Mouse (Mus musculus): ENCODE data around the gene Commd1. TPM values are rescaled to one million over a fixed set of nuclear protein-coding genes. Genes with fewer than 3 reads are reported as not detected.

The Commd1 gene
- polyA plus RNA-seq, 1 experiment, result 35.7 TPM

- Histone ChIP-seq H3K4me1 (ENCODE audit: control insufficient read depth, insufficient read depth, low read length) (peaks cover 7% of the 10 kb centered on the region; the same call in 1 of the 2 replicates), H3K4me3 (ENCODE audit: insufficient read depth, low read depth, low read length) (no peak overlapping the region), H3K27ac (ENCODE audit: insufficient read depth, low read depth, low read length) (no peak overlapping the region), H3K36me3 (ENCODE audit: control insufficient read depth, insufficient read depth, low read length) (no peaks in the 10 kb centered on the region), H3K27me3 (replicated peaks; ENCODE audit: control insufficient read depth, insufficient read depth, low read length) (no peaks in the 10 kb centered on the region)
- TF ChIP-seq CTCF (conservative IDR thresholded peaks at IDR 0.05; ENCODE audit: insufficient read depth, insufficient read length, low read depth, low read length) (no peak), POLR2A (IDR thresholded peaks at IDR 0.05; ENCODE audit: low read depth, low read length) (no peak)
- DNase-seq, result no peak
Observed at GRCm38 (mm10) chr11:22882926-22883325, 99.3 kb downstream of the Commd1 start.

DNA sequence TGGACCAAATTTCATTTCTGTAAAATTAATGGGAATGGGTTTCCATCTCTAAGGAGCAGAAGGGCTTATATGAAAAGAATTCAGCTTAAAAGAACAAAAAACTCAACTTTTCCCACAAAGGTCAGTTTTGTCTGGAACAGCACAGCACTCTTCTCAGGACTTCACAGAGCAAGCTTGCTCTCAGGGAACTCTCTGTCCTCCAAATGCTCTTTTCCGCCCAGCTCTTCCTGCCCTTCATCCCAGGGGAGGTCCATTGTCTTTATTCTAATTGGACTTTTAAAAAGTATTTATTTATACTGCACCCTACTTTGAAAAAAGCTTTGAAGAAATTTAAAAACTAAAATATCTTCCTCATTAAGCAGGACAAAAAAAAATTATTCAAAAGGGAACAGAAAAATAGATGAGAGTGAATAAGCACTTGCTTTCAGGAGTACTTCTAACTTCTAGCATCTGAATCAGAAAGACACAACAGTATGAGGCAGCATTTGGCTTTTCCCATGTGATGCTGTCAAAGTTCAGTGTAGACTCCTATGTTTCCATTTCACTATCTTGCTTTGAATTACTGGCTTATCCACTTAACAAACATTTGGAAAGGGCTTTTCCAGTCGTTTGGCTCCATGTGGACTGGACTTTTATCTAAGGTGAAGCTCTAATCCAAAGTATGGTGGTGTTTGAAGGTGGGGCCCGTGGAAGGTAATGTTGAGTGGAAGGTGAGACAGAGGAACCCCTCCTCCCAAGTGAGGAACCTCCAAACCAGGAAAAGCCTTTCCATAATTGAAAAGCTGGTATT, 101.6 kb downstream of the Commd1 start:
- no peak for DNase-seq
- TF ChIP-seq CTCF (conservative IDR thresholded peaks at IDR 0.05; ENCODE audit: insufficient read depth, insufficient read length, low read depth, low read length) (no peak), POLR2A (IDR thresholded peaks at IDR 0.05; ENCODE audit: low read depth, low read length) (no peak)
- no peak overlapping the region for H3K4me3 ChIP-seq (ENCODE audit: insufficient read depth, low read depth, low read length)
- peaks cover 7% of the 10 kb centered on the region; the same call in 1 of the 2 replicates for H3K4me1 ChIP-seq (ENCODE audit: control insufficient read depth, insufficient read depth, low read length)
- H3K27me3 ChIP-seq (replicated peaks; ENCODE audit: control insufficient read depth, insufficient read depth, low read length), result no peaks in the 10 kb centered on the region
- no peaks in the 10 kb centered on the region for H3K36me3 ChIP-seq (ENCODE audit: control insufficient read depth, insufficient read depth, low read length)
- WGBS, result 74% methylated on average over 3 of the region's 3 CpGs
- H3K27ac ChIP-seq (ENCODE audit: insufficient read depth, low read depth, low read length), result no peak overlapping the region

GRCm38 (mm10) chr11:22879645-22880044, 102.5 kb downstream of the Commd1 start:
- H3K4me1 ChIP-seq (ENCODE audit: control insufficient read depth, insufficient read depth, low read length), result peaks cover 7% of the 10 kb centered on the region; the same call in 1 of the 2 replicates
- no peaks in the 10 kb centered on the region for H3K27me3 ChIP-seq (replicated peaks; ENCODE audit: control insufficient read depth, insufficient read depth, low read length)
- WGBS, result 82% methylated on average over 4 of the region's 4 CpGs
- H3K27ac ChIP-seq (ENCODE audit: insufficient read depth, low read depth, low read length), result no peak overlapping the region
- no peaks in the 10 kb centered on the region for H3K36me3 ChIP-seq (ENCODE audit: control insufficient read depth, insufficient read depth, low read length)
- no peak overlapping the region for H3K4me3 ChIP-seq (ENCODE audit: insufficient read depth, low read depth, low read length)
- no peak for DNase-seq
- no peak for TF ChIP-seq CTCF (conservative IDR thresholded peaks at IDR 0.05; ENCODE audit: insufficient read depth, insufficient read length, low read depth, low read length)
- no peak for TF ChIP-seq POLR2A (IDR thresholded peaks at IDR 0.05; ENCODE audit: low read depth, low read length)

GRCm38 (mm10) chr11:22876680-22877330, 105.4 kb downstream of the Commd1 start:
- H3K4me3 ChIP-seq (ENCODE audit: insufficient read depth, low read depth, low read length), result no peak overlapping the region

DNA sequence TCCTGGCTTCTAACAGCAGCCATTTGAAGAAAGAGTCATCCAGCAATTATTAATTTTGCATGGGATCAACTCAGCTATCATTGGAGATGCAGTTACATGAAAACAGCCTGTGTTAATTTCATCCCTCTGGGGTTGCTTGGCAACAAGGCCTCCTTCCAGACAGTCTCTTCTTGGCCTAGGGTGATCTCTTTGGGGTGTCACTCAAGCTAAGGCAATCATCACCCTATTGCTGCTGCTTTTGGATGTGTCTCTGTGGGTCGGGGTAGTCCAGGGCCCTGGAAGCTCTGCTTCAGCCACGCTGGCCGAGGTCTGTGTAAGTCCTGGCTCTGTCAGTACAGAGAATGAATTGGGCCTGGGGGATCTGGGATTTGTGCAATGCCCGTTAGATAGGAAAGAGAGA, 106.9 kb downstream of the Commd1 start:
- 95% methylated on average over 4 of the region's 4 CpGs for WGBS
- Histone ChIP-seq H3K27me3 (replicated peaks; ENCODE audit: control insufficient read depth, insufficient read depth, low read length) (no peaks in the 10 kb centered on the region), H3K4me3 (ENCODE audit: insufficient read depth, low read depth, low read length) (no peak overlapping the region), H3K4me1 (ENCODE audit: control insufficient read depth, insufficient read depth, low read length) (peaks cover 15% of the 10 kb centered on the region), H3K27ac (ENCODE audit: insufficient read depth, low read depth, low read length) (no peak overlapping the region), H3K36me3 (ENCODE audit: control insufficient read depth, insufficient read depth, low read length) (no peaks in the 10 kb centered on the region)
- no peak for DNase-seq
- TF ChIP-seq CTCF (conservative IDR thresholded peaks at IDR 0.05; ENCODE audit: insufficient read depth, insufficient read length, low read depth, low read length), result no peak
- TF ChIP-seq POLR2A (IDR thresholded peaks at IDR 0.05; ENCODE audit: low read depth, low read length), result no peak

More at GRCm38 (mm10) chr11:22876680-22877330, 105.4 kb downstream of the Commd1 start:
- DNase-seq, result no peak
- peaks cover 15% of the 10 kb centered on the region for H3K4me1 ChIP-seq (ENCODE audit: control insufficient read depth, insufficient read depth, low read length)
- H3K27me3 ChIP-seq (replicated peaks; ENCODE audit: control insufficient read depth, insufficient read depth, low read length), result no peaks in the 10 kb centered on the region
- TF ChIP-seq POLR2A (IDR thresholded peaks at IDR 0.05; ENCODE audit: low read depth, low read length) (no peak), CTCF (conservative IDR thresholded peaks at IDR 0.05; ENCODE audit: insufficient read depth, insufficient read length, low read depth, low read length) (no peak)
- H3K36me3 ChIP-seq (ENCODE audit: control insufficient read depth, insufficient read depth, low read length), result no peaks in the 10 kb centered on the region
- H3K27ac ChIP-seq (ENCODE audit: insufficient read depth, low read depth, low read length), result no peak overlapping the region
- WGBS, result 94% methylated on average over 3 of the region's 3 CpGs

GRCm38 (mm10) chr11:22874747-22875146, 107.4 kb downstream of the Commd1 start:
- no peak overlapping the region for H3K27ac ChIP-seq (ENCODE audit: insufficient read depth, low read depth, low read length)
- H3K4me1 ChIP-seq (ENCODE audit: control insufficient read depth, insufficient read depth, low read length), result peaks cover 15% of the 10 kb centered on the region
- H3K36me3 ChIP-seq (ENCODE audit: control insufficient read depth, insufficient read depth, low read length), result no peaks in the 10 kb centered on the region
- 86% methylated on average over 6 of the region's 6 CpGs for WGBS
- TF ChIP-seq CTCF (conservative IDR thresholded peaks at IDR 0.05; ENCODE audit: insufficient read depth, insufficient read length, low read depth, low read length) (no peak), POLR2A (IDR thresholded peaks at IDR 0.05; ENCODE audit: low read depth, low read length) (no peak)
- DNase-seq, result no peak
- H3K4me3 ChIP-seq (ENCODE audit: insufficient read depth, low read depth, low read length), result no peak overlapping the region
- no peaks in the 10 kb centered on the region for H3K27me3 ChIP-seq (replicated peaks; ENCODE audit: control insufficient read depth, insufficient read depth, low read length)

DNA sequence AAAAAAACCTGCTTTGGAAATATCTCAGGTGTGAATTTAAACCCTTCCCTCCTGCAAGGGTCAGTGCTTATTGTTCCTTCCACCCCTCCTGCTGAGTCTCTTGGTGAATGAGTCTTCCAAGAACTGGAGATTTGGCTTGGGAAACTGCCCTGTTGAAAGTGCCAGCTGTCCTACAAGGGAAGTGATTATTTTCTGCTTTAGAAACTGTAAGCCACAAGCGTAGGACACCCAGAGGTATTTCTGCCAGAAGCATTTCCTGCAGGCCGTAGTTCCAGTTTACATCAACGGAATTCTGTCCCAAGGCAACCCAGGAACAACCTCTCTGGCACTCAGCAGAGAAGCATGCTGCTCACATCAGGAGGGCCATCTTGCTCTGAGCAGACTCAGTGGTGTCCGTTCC, 108.8 kb downstream of the Commd1 start:
- no peaks in the 10 kb centered on the region for H3K27me3 ChIP-seq (replicated peaks; ENCODE audit: control insufficient read depth, insufficient read depth, low read length)
- no peaks in the 10 kb centered on the region for H3K36me3 ChIP-seq (ENCODE audit: control insufficient read depth, insufficient read depth, low read length)
- no peak overlapping the region for H3K4me3 ChIP-seq (ENCODE audit: insufficient read depth, low read depth, low read length)
- 49% methylated on average over 4 of the region's 4 CpGs for WGBS
- DNase-seq, result peak; percentile 75
- TF ChIP-seq POLR2A (IDR thresholded peaks at IDR 0.05; ENCODE audit: low read depth, low read length) (no peak), CTCF (conservative IDR thresholded peaks at IDR 0.05; ENCODE audit: insufficient read depth, insufficient read length, low read depth, low read length) (no peak)
- peaks cover 15% of the 10 kb centered on the region for H3K4me1 ChIP-seq (ENCODE audit: control insufficient read depth, insufficient read depth, low read length)
- H3K27ac ChIP-seq (ENCODE audit: insufficient read depth, low read depth, low read length), result peak overlapping the region; percentile 48; the same call in 1 of the 2 replicates

All from kidney, adult 2 months (tissue).